Mouse (Mus musculus) limb, embryonic 14.5 days (tissue): ENCODE measurements around the gene Sh2b3. TPM values are rescaled to one million over a fixed set of nuclear protein-coding genes. Genes with fewer than 3 reads are reported as not detected.
A peak's percentile ranks its signal among the peaks of the same experiment; 100 is the strongest.

Experiments
- ATAC-seq: fragments of 200-750 bp; cut with Nextera tagmentation; 2 replicates; pipeline ENCODE4 v1.8.0; 2017; ENCODE audit warnings: low read depth, moderate number of reproducible peaks, moderate TSS enrichment; ENCODE audit not compliant: low FRiP score
- DNase-seq: peaks from one replicate; pipeline ENCODE4 v3.0.0-alpha.2; 2015; ENCODE audit warnings: low spot score
- H3K27ac ChIP-seq: fragments of 300-500 bp; sonication (generic); replicated peaks from 2 replicates; pipeline ENCODE4 v1.5.1; 2014; ENCODE audit warnings: low read depth, mild to moderate bottlenecking, low read length, moderate library complexity, mixed read lengths
- H3K27me3 ChIP-seq: fragments of 300-500 bp; sonication (generic); 2 replicates; pipeline ENCODE4 v1.6.1; 2014; ENCODE audit warnings: low read length, mixed read lengths; ENCODE audit not compliant: control insufficient read depth, insufficient read depth
- H3K36me3 ChIP-seq: fragments of 300-500 bp; sonication (generic); 2 replicates; pipeline ENCODE4 v1.6.1; 2014; ENCODE audit warnings: mild to moderate bottlenecking, low read length, moderate library complexity, mixed read lengths; ENCODE audit not compliant: control insufficient read depth, insufficient read depth
- H3K4me1 ChIP-seq: fragments of 300-500 bp; sonication (generic); 2 replicates; pipeline ENCODE4 v1.6.1; 2014; ENCODE audit warnings: antibody characterized with exemption, low read length, mixed read lengths; ENCODE audit not compliant: control insufficient read depth, insufficient read depth
- H3K4me2 ChIP-seq: fragments of 300-500 bp; sonication (generic); replicated peaks from 2 replicates; pipeline ENCODE4 v1.6.1; 2014; ENCODE audit warnings: low read depth, mild to moderate bottlenecking, low read length, moderate library complexity; ENCODE audit not compliant: severe bottlenecking
- H3K4me3 ChIP-seq: fragments of 300-500 bp; sonication (generic); replicated peaks from 2 replicates; pipeline ENCODE4 v1.5.1; 2014; ENCODE audit warnings: low read length
- H3K9ac ChIP-seq: fragments of 300-500 bp; sonication (generic); 2 replicates; pipeline ENCODE4 v1.6.1; 2014; ENCODE audit warnings: mild to moderate bottlenecking, low read depth, low read length, moderate library complexity; ENCODE audit not compliant: severe bottlenecking
- H3K9me3 ChIP-seq: fragments of 300-500 bp; sonication (generic); 2 replicates; pipeline ENCODE4 v1.6.1; 2016; ENCODE audit warnings: low read length; ENCODE audit not compliant: control insufficient read depth
- POLR2A ChIP-seq: fragments of 200-500 bp; IDR thresholded peaks from 2 replicates; pipeline ENCODE4 v1.8.0; 2012; ENCODE audit warnings: inconsistent platforms, mild to moderate bottlenecking, moderate library complexity, borderline replicate concordance; ENCODE audit not compliant: insufficient read depth, insufficient read length; ENCODE audit errors: extremely low read depth
- WGBS: fragments of 180-500 bp; shearing (Covaris S2); extraction: QIAGEN DNeasy Blood & Tissue Kit; methylation state at CpG from one replicate; pipeline ENCODE4 v1.1.7; 2014; 5-methylcytosine and 5-hydroxymethylcytosine counted together
- polyA plus RNA-seq, 2 experiments: library from polyadenylated mRNA; depleted of rRNA in 1 of 2; stranded (reverse) in 1 of 2; unstranded in 1 of 2; fragments of >200 nt; fragmentation: Nextera tagmentation in 1 of 2; extraction: Ambion mirVana in 1 of 2; gene quantifications; 2 replicates each; pipeline versions ENCODE4 v1.2.1 to v1.2.3; 2012 to 2014

Sh2b3 gene
- polyA plus RNA-seq, 2 experiments = 18.5 to 24.1 TPM

DNA sequence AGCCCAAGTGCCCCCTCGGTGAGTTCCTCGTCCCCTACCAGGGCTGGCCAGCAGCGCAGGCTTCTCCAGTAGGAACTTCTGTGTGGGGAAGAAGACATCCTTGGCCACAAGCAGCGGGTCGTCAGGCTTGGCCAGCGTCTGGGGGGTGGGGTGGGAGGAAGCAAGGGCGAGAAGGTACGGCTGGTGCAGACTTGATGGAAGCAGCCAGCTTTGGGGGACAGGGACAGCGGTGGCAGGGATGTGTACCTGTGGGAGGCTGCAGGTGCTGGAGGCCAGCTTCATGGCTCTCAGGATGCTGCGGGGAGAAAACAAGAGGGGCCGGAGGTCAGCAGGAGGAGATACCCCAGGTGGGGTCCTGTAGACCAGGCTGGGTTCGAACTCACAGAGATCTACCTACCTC lies 37.6 kb upstream of the Sh2b3 start:
- Histone ChIP-seq H3K27me3 (no peaks in the 10 kb centered on the region), H3K4me2 (no peak overlapping the region), H3K27ac (no peak overlapping the region), H3K9ac (no peak overlapping the region), H3K4me1 (no peaks in the 10 kb centered on the region), H3K36me3 (no peaks in the 10 kb centered on the region), H3K4me3 (no peak overlapping the region), H3K9me3 (no peaks in the 10 kb centered on the region)
- no peak for TF ChIP-seq POLR2A
- DNase-seq (no peak), ATAC-seq (no peak)
- WGBS = 88% methylated on average over 11 of the region's 12 CpGs

DNA sequence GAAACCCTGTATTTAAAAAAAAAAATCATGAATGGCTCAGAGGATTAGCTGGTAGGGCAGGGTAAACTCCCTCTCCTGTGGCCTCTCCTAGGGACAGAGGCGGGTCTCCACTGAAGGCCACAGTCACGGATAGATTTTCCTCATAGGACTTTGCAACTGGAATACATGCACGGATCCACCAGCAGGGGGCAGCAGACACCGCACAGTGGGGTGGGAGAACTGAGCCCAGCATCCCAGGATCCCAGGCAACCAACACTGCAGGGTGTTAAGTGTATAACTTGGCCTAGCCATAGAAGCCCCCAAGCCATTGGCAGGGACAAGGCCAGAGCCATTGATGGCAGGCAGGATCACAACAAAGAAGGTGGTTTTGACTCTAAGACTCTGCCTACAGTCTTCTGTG lies 34.7 kb upstream of the Sh2b3 start:
- peak; percentile 72 for DNase-seq
- no peak for ATAC-seq
- no peak overlapping the region for H3K9ac ChIP-seq
- no peak overlapping the region for H3K27ac ChIP-seq
- H3K27me3 ChIP-seq = no peaks in the 10 kb centered on the region
- no peaks in the 10 kb centered on the region for H3K9me3 ChIP-seq
- no peak for TF ChIP-seq POLR2A
- H3K36me3 ChIP-seq = no peaks in the 10 kb centered on the region
- WGBS = 3% methylated on average over 4 of the region's 4 CpGs
- no peak overlapping the region for H3K4me2 ChIP-seq
- no peaks in the 10 kb centered on the region for H3K4me1 ChIP-seq
- no peak overlapping the region for H3K4me3 ChIP-seq

DNA sequence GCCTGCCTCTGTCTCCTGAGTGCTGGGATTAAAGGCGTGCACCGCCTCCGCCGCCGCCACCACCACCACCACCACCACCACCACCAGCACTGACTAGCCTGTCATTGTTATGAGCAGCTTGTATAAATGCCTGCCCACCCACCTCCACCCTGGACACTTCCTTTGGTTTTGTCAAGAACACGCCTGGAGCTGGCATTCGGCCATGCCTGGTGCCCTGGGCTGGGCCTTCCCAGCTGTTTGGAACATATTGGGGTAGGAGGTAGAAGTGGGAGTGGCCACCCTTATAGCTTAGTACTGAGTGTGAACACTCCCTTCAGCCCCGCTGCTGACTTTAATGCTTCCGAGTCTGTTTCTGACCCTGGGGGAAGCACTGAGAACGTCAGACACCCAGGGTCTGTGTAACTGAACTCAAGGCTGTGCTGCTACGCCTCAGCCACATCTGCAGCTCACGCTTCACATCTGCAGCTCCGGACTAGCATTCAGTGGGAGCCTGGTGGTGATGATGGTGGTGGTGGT lies 34.1 kb upstream of the Sh2b3 start:
- Histone ChIP-seq H3K4me2 (no peak overlapping the region), H3K4me1 (no peaks in the 10 kb centered on the region), H3K27ac (no peak overlapping the region), H3K9ac (no peak overlapping the region), H3K9me3 (no peaks in the 10 kb centered on the region), H3K27me3 (no peaks in the 10 kb centered on the region), H3K4me3 (no peak overlapping the region), H3K36me3 (no peaks in the 10 kb centered on the region)
- no peak for ATAC-seq
- WGBS = 81% methylated on average over 13 of the region's 13 CpGs
- no peak for DNase-seq
- TF ChIP-seq POLR2A = no peak

DNA sequence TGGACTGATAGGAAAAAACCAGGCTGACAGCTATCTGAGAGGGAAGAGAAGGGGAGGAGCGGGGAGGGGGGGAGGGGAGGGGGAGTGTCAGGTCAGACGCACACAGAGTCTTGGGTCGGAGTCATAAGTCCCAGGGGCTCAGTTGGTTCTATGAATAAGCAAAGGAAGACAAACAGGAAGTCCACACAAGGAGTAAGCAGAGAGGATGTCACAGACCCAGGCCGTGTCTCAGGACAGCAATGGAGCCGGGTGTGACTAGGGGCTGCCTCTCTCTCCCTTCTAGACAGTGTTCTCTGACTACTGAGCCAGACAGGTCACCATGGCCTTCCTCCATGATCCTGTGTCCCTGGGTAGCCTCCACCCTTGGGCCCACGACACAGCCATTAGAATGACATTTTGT lies 33.4 kb upstream of the Sh2b3 start:
- Histone ChIP-seq H3K36me3 (no peaks in the 10 kb centered on the region), H3K4me2 (no peak overlapping the region), H3K4me3 (no peak overlapping the region), H3K9ac (no peak overlapping the region), H3K27me3 (no peaks in the 10 kb centered on the region), H3K9me3 (no peaks in the 10 kb centered on the region), H3K4me1 (no peaks in the 10 kb centered on the region), H3K27ac (no peak overlapping the region)
- TF ChIP-seq POLR2A = no peak
- DNase-seq (no peak), ATAC-seq (no peak)
- WGBS = 71% methylated on average over 6 of the region's 6 CpGs

DNA sequence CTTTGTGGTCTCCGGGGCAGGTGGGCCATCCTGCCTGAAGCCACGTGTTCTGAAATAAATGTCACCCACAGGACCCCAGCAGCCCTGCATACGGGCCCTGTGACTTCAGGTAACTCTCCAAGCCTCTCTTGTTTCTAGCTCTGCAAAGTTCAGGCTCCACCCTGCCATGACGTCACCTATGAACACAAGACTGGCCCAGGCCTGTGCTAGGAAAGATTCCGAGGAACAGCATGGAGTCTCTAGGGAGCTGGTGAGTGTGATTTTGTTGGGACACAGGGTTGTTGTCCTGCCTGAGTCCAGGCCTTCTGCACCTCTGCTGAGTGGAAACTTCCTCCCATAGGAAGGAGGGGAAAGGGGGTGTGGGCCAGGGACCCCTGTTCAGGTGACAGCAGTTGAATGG lies 30.5 kb upstream of the Sh2b3 start:
- WGBS = 58% methylated on average over 5 of the region's 5 CpGs
- H3K4me2 ChIP-seq = no peak overlapping the region
- no peak overlapping the region for H3K4me3 ChIP-seq
- H3K9ac ChIP-seq = no peak overlapping the region
- H3K4me1 ChIP-seq = no peaks in the 10 kb centered on the region
- ATAC-seq (no peak), DNase-seq (no peak)
- no peaks in the 10 kb centered on the region for H3K36me3 ChIP-seq
- no peak overlapping the region for H3K27ac ChIP-seq
- no peaks in the 10 kb centered on the region for H3K9me3 ChIP-seq
- no peaks in the 10 kb centered on the region for H3K27me3 ChIP-seq
- no peak for TF ChIP-seq POLR2A

DNA sequence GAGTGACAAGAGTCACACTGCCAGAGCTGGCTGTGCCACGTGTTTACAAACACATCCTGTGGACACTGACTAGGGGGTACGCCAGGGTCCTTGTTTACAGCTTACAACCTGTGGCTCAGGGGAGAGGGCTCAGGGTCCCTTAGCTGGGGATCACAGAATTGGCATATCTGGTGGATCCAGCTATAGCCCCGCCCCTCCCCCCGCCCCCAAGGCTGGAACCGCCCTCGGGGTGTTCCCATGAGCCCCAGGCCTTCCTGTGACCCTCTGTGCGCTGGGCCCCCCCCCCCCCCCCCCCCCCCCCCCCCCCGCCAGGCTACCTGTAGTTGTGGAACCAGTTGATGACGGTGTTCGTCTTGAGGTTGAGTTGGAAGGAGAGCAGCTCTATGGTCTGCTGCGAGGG lies 26.9 kb upstream of the Sh2b3 start:
- no peak for DNase-seq
- H3K4me2 ChIP-seq = peak overlapping the region; percentile 26; the same call in 1 of the 2 replicates
- no peak for TF ChIP-seq POLR2A
- H3K27ac ChIP-seq = no peak overlapping the region
- H3K27me3 ChIP-seq = no peaks in the 10 kb centered on the region
- peaks cover 3% of the 10 kb centered on the region; the same call in 1 of the 2 replicates for H3K36me3 ChIP-seq
- no peaks in the 10 kb centered on the region for H3K4me1 ChIP-seq
- WGBS = 11% methylated on average over 8 of the region's 11 CpGs
- no peak overlapping the region for H3K9ac ChIP-seq
- H3K9me3 ChIP-seq = 0 out of 2 replicates have a peak, but pooled peaks cover 7% of the 10 kb centered on the region
- ATAC-seq = no peak
- no peak overlapping the region for H3K4me3 ChIP-seq
